Mouse (Mus musculus): ENCODE results near the gene Tut1. TPM values are rescaled to one million over a fixed set of nuclear protein-coding genes. Genes with fewer than 3 reads are reported as not detected.

Gene Tut1
- polyA plus RNA-seq, 1 experiment from 2014 or later, result 25.5 TPM

DNA sequence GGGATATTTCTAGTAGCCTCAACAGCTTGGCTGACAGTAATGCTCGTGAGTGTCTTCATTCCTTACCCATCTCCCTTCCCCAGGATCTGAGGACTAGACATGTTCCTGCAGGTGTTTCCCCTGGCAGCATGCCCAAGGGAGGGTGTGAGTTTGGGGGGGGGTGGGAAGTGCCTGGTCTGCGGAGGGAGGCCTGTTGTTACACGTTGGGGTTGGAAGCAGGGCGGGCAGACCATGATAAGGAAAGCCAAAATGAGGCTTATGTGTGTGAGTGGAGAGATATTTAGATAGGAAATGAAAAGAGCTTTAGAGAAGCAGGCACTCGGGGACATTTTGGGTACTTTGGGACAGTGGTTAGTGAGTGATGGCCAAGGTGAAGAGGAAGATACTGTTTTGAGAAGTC, 9.6 kb upstream of the Tut1 start:
- ATAC-seq (replicated peaks; ENCODE audit: insufficient number of reproducible peaks, low FRiP score, low TSS enrichment, low read depth) (no peak), DNase-seq (ENCODE audit: low spot score) (no peak)
- H3K27me3 ChIP-seq (ENCODE audit: control insufficient read depth, insufficient read depth, low read length), result no peaks in the 10 kb centered on the region
- H3K4me3 ChIP-seq (ENCODE audit: low read depth, low read length), result peak overlapping the region; percentile 97; the same call in 1 of the 2 replicates
- H3K9me3 ChIP-seq (replicated peaks; ENCODE audit: control insufficient read depth, low read length), result no peaks in the 10 kb centered on the region
- H3K27ac ChIP-seq (replicated peaks; ENCODE audit: low read depth, low read length), result no peak overlapping the region
- peaks cover 3% of the 10 kb centered on the region; the same call in 1 of the 2 replicates for H3K4me1 ChIP-seq (ENCODE audit: control insufficient read depth, insufficient read depth, low read length)
- H3K4me2 ChIP-seq (ENCODE audit: low read depth, low read length), result peak overlapping the region; percentile 20; the same call in 1 of the 2 replicates
- H3K9ac ChIP-seq (replicated peaks; ENCODE audit: low read length), result no peak overlapping the region
- peaks cover 26% of the 10 kb centered on the region for H3K36me3 ChIP-seq (replicated peaks; ENCODE audit: control insufficient read depth, insufficient read depth, low read depth, low read length)
- 66% methylated on average over 5 of the region's 5 CpGs for WGBS

- 32% methylated on average over 5 of the region's 5 CpGs for WGBS
- Histone ChIP-seq H3K9ac (replicated peaks; ENCODE audit: low read length) (no peak overlapping the region), H3K4me1 (ENCODE audit: control insufficient read depth, insufficient read depth, low read length) (peaks cover 3% of the 10 kb centered on the region; the same call in 1 of the 2 replicates), H3K27me3 (ENCODE audit: control insufficient read depth, insufficient read depth, low read length) (no peaks in the 10 kb centered on the region), H3K27ac (replicated peaks; ENCODE audit: low read depth, low read length) (no peak overlapping the region), H3K4me2 (ENCODE audit: low read depth, low read length) (peak overlapping the region; percentile 10; the same call in 1 of the 2 replicates), H3K36me3 (replicated peaks; ENCODE audit: control insufficient read depth, insufficient read depth, low read depth, low read length) (peaks cover 29% of the 10 kb centered on the region), H3K9me3 (replicated peaks; ENCODE audit: control insufficient read depth, low read length) (no peaks in the 10 kb centered on the region), H3K4me3 (ENCODE audit: low read depth, low read length) (no peak overlapping the region)
- no peak for ATAC-seq (replicated peaks; ENCODE audit: insufficient number of reproducible peaks, low FRiP score, low TSS enrichment, low read depth)
- peak; percentile 90 for DNase-seq (ENCODE audit: low spot score)
Observed at GRCm38 (mm10) chr19:8944750-8945149, 8.9 kb upstream of the Tut1 start.

DNA sequence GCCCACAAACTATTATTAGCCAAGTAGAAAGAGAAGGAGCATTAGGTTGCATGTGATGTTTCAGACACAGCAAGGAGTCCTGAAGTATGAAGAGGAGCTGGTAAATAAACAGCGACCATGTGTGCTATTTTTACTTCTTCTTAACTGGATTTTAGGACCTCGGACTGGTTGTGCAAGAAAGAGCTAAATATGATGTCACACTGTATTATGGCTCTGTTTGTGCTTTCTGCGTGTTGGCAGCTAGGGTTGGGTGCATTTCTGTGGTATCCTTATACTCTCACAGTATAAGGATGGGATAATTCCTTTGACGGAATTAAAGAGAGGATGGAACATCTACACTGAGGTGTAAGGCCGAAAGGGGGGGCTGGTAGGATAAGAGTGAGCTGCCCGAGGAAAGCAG, 8.4 kb upstream of the Tut1 start:
- H3K4me3 ChIP-seq (ENCODE audit: low read depth, low read length), result peak overlapping the region; percentile 9; the same call in 1 of the 2 replicates

DNA sequence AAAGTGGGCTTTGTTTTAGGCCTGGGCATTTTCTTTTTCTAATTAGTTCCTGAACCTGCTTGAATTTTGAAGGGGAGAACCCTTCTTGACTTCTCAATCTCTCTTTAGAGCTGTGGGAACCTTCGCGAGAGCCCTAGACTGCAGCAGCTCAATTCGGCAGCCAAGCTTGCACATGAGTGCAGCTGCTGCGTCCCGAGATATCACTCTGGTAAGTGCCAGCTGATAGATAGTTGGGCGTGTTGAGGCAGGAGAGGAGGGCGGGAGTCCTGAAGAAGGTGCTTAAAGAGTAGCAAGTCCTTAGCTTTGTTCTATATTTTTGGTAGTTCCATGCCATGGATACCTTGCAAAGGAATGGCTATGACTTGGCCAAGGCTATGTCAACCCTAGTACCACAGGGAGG, 6.7 kb upstream of the Tut1 start:
- no peak overlapping the region for H3K27ac ChIP-seq (replicated peaks; ENCODE audit: low read depth, low read length)
- H3K4me1 ChIP-seq (ENCODE audit: control insufficient read depth, insufficient read depth, low read length), result 0 out of 2 replicates have a peak, but pooled peaks cover 3% of the 10 kb centered on the region
- H3K4me3 ChIP-seq (ENCODE audit: low read depth, low read length), result no peak overlapping the region
- no peak overlapping the region for H3K4me2 ChIP-seq (ENCODE audit: low read depth, low read length)
- DNase-seq (ENCODE audit: low spot score) (no peak), ATAC-seq (replicated peaks; ENCODE audit: insufficient number of reproducible peaks, low FRiP score, low TSS enrichment, low read depth) (no peak)
- no peaks in the 10 kb centered on the region for H3K9me3 ChIP-seq (replicated peaks; ENCODE audit: control insufficient read depth, low read length)
- no peak overlapping the region for H3K9ac ChIP-seq (replicated peaks; ENCODE audit: low read length)
- 91% methylated on average over 7 of the region's 7 CpGs for WGBS
- no peaks in the 10 kb centered on the region for H3K27me3 ChIP-seq (ENCODE audit: control insufficient read depth, insufficient read depth, low read length)
- peaks cover 31% of the 10 kb centered on the region for H3K36me3 ChIP-seq (replicated peaks; ENCODE audit: control insufficient read depth, insufficient read depth, low read depth, low read length)

More for the DNA sequence above, 8.4 kb upstream of the Tut1 start:
- no peaks in the 10 kb centered on the region for H3K27me3 ChIP-seq (ENCODE audit: control insufficient read depth, insufficient read depth, low read length)
- no peak overlapping the region for H3K9ac ChIP-seq (replicated peaks; ENCODE audit: low read length)
- H3K9me3 ChIP-seq (replicated peaks; ENCODE audit: control insufficient read depth, low read length), result no peaks in the 10 kb centered on the region
- DNase-seq (ENCODE audit: low spot score) (no peak), ATAC-seq (replicated peaks; ENCODE audit: insufficient number of reproducible peaks, low FRiP score, low TSS enrichment, low read depth) (no peak)
- WGBS, result 87% methylated on average over 6 of the region's 6 CpGs
- peaks cover 3% of the 10 kb centered on the region; the same call in 1 of the 2 replicates for H3K4me1 ChIP-seq (ENCODE audit: control insufficient read depth, insufficient read depth, low read length)
- no peak overlapping the region for H3K4me2 ChIP-seq (ENCODE audit: low read depth, low read length)
- no peak overlapping the region for H3K27ac ChIP-seq (replicated peaks; ENCODE audit: low read depth, low read length)
- H3K36me3 ChIP-seq (replicated peaks; ENCODE audit: control insufficient read depth, insufficient read depth, low read depth, low read length), result peaks cover 30% of the 10 kb centered on the region

- DNase-seq (ENCODE audit: low spot score) (no peak), ATAC-seq (replicated peaks; ENCODE audit: insufficient number of reproducible peaks, low FRiP score, low TSS enrichment, low read depth) (no peak)
- Histone ChIP-seq H3K9me3 (replicated peaks; ENCODE audit: control insufficient read depth, low read length) (no peaks in the 10 kb centered on the region), H3K4me3 (ENCODE audit: low read depth, low read length) (no peak overlapping the region), H3K36me3 (replicated peaks; ENCODE audit: control insufficient read depth, insufficient read depth, low read depth, low read length) (peaks cover 30% of the 10 kb centered on the region), H3K9ac (replicated peaks; ENCODE audit: low read length) (no peak overlapping the region), H3K4me1 (ENCODE audit: control insufficient read depth, insufficient read depth, low read length) (no peaks in the 10 kb centered on the region), H3K27ac (replicated peaks; ENCODE audit: low read depth, low read length) (no peak overlapping the region), H3K4me2 (ENCODE audit: low read depth, low read length) (no peak overlapping the region), H3K27me3 (ENCODE audit: control insufficient read depth, insufficient read depth, low read length) (no peaks in the 10 kb centered on the region)
- WGBS, result 93% methylated on average over 5 of the region's 5 CpGs
Observed at GRCm38 (mm10) chr19:8950190-8950589, 3.5 kb upstream of the Tut1 start.

- Histone ChIP-seq H3K36me3 (replicated peaks; ENCODE audit: control insufficient read depth, insufficient read depth, low read depth, low read length) (peaks cover 16% of the 10 kb centered on the region), H3K4me3 (ENCODE audit: low read depth, low read length) (no peak overlapping the region), H3K4me2 (ENCODE audit: low read depth, low read length) (no peak overlapping the region), H3K27me3 (ENCODE audit: control insufficient read depth, insufficient read depth, low read length) (no peaks in the 10 kb centered on the region), H3K27ac (replicated peaks; ENCODE audit: low read depth, low read length) (no peak overlapping the region), H3K9ac (replicated peaks; ENCODE audit: low read length) (no peak overlapping the region), H3K9me3 (replicated peaks; ENCODE audit: control insufficient read depth, low read length) (no peaks in the 10 kb centered on the region), H3K4me1 (ENCODE audit: control insufficient read depth, insufficient read depth, low read length) (no peaks in the 10 kb centered on the region)
- DNase-seq (ENCODE audit: low spot score) (no peak), ATAC-seq (replicated peaks; ENCODE audit: insufficient number of reproducible peaks, low FRiP score, low TSS enrichment, low read depth) (no peak)
- WGBS, result 89% methylated on average over 9 of the region's 9 CpGs
Observed at GRCm38 (mm10) chr19:8952241-8952640, 1.4 kb upstream of the Tut1 start.

- H3K9me3 ChIP-seq (replicated peaks; ENCODE audit: control insufficient read depth, low read length), result no peaks in the 10 kb centered on the region
- no peaks in the 10 kb centered on the region for H3K27me3 ChIP-seq (ENCODE audit: control insufficient read depth, insufficient read depth, low read length)
- H3K4me2 ChIP-seq (ENCODE audit: low read depth, low read length), result peak overlapping the region; percentile 65
- no peaks in the 10 kb centered on the region for H3K4me1 ChIP-seq (ENCODE audit: control insufficient read depth, insufficient read depth, low read length)
- DNase-seq (ENCODE audit: low spot score), result no peak
- H3K9ac ChIP-seq (replicated peaks; ENCODE audit: low read length), result peak overlapping the region; percentile 82
- H3K27ac ChIP-seq (replicated peaks; ENCODE audit: low read depth, low read length), result 0 out of 2 replicates have a peak overlapping the region, but pooled peaks have one; percentile 22
- peak overlapping the region; percentile 76 for H3K4me3 ChIP-seq (ENCODE audit: low read depth, low read length)
- no peak for ATAC-seq (replicated peaks; ENCODE audit: insufficient number of reproducible peaks, low FRiP score, low TSS enrichment, low read depth)
- H3K36me3 ChIP-seq (replicated peaks; ENCODE audit: control insufficient read depth, insufficient read depth, low read depth, low read length), result peaks cover 5% of the 10 kb centered on the region
- 11% methylated on average over 9 of the region's 9 CpGs for WGBS
Observed at GRCm38 (mm10) chr19:8954171-8954570, 524 bp downstream of the Tut1 start.

DNA sequence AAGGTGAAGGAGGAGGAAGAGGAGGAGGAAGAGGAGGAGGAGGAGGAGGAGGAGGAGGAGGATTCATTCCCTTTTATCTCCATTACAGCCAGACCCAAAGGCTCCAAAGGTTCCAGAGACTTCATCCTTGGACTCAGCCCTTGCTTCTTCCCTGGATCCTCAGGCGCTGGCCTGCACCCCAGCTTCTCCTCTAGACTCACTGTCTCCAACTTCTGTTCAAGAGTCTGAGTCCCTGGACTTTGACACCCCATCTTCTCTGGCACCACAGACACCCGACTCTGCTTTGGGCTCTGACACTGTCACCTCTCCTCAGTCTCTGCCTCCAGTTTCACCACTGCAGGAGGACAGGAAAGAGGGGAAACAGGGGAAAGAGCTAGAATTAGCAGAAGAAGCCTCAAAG, 8.6 kb downstream of the Tut1 start:
- H3K9me3 ChIP-seq (replicated peaks; ENCODE audit: control insufficient read depth, low read length), result no peaks in the 10 kb centered on the region
- H3K27ac ChIP-seq (replicated peaks; ENCODE audit: low read depth, low read length), result no peak overlapping the region
- H3K4me2 ChIP-seq (ENCODE audit: low read depth, low read length), result no peak overlapping the region
- ATAC-seq (replicated peaks; ENCODE audit: insufficient number of reproducible peaks, low FRiP score, low TSS enrichment, low read depth) (no peak), DNase-seq (ENCODE audit: low spot score) (no peak)
- H3K9ac ChIP-seq (replicated peaks; ENCODE audit: low read length), result no peak overlapping the region
- WGBS, result 79% methylated on average over 2 of the region's 2 CpGs
- H3K36me3 ChIP-seq (replicated peaks; ENCODE audit: control insufficient read depth, insufficient read depth, low read depth, low read length), result peaks cover 3% of the 10 kb centered on the region
- H3K27me3 ChIP-seq (ENCODE audit: control insufficient read depth, insufficient read depth, low read length), result no peaks in the 10 kb centered on the region
- H3K4me1 ChIP-seq (ENCODE audit: control insufficient read depth, insufficient read depth, low read length), result no peaks in the 10 kb centered on the region
- no peak overlapping the region for H3K4me3 ChIP-seq (ENCODE audit: low read depth, low read length)

All from embryonic facial prominence, embryonic 11.5 days (tissue).